Mouse (Mus musculus): ENCODE data around the gene Nynrin. TPM values are rescaled to one million over a fixed set of nuclear protein-coding genes. Genes with fewer than 3 reads are reported as not detected.

The Nynrin gene
- polyA plus RNA-seq, 1 experiment from 2014 or later: 13.6 TPM

DNA sequence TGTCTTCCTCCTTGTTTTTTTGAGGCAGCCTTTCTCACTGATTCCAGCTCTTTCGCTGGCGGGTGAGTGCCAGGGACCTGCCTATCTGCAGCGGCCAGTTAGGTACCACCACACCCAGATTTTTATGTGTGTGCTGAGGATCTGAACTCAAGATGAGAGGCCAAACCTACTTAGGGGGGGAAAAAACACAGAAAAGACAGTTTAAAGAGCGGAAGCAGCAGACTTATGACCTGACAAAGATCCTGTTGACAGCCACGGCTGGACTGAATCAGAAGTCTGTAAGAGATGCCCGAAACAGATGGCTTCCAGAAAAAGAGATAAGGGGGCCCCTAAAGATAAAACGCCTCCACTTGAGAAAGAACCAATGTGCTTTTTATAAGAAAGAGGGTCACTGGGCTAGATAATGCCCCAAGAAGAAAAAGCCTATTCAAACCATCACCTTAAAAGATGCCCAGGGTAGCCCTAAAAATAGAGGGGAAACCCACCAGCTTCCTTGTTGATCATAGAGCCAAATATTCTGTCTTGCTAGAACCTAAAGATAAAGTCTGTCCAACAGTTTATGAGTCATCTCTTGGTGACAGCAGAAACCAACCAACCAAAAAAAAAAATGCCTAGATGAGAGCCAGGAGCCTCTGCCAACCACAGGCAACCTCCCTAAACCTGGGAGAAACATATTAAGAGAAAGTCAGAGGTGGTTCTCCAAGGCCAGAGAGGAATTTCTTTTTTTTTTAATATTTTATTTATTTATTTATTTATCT lies 68.8 kb downstream of the Nynrin start:
- WGBS: 91% methylated on average over 7 of the region's 7 CpGs
- ATAC-seq (replicated peaks): no peak
- H3K9me3 ChIP-seq: no peaks in the 10 kb centered on the region

More for the DNA sequence above, 68.8 kb downstream of the Nynrin start:
- Histone ChIP-seq H3K27ac (no peak overlapping the region), H3K4me1 (peaks cover 4% of the 10 kb centered on the region; the same call in 1 of the 2 replicates), H3K36me3 (replicated peaks) (no peaks in the 10 kb centered on the region), H3K4me3 (no peak overlapping the region), H3K9ac (no peak overlapping the region), H3K27me3 (replicated peaks) (no peaks in the 10 kb centered on the region), H3K4me2 (no peak overlapping the region)

Other genes with a start within 250 kb of the Nynrin start
- gene Rec8, start 236.0 kb upstream of the Nynrin start, polyA plus RNA-seq (2015; fragmentation: Nextera tagmentation; extraction: Ambion mirVana): 6.5 and 6.6 TPM in 2 replicates
- gene Ipo4, start 218.1 kb upstream of the Nynrin start, polyA plus RNA-seq (2015; fragmentation: Nextera tagmentation; extraction: Ambion mirVana): 116 and 121 TPM in 2 replicates
- gene Gm49378, start 216.1 kb upstream of the Nynrin start, polyA plus RNA-seq (2015; fragmentation: Nextera tagmentation; extraction: Ambion mirVana): 0.79 and 1.1 TPM in 2 replicates
- gene Tm9sf1, start 210.2 kb upstream of the Nynrin start, polyA plus RNA-seq (2015; fragmentation: Nextera tagmentation; extraction: Ambion mirVana): 63.0 and 65.0 TPM in 2 replicates
- gene Tssk4, start 203.8 kb upstream of the Nynrin start, polyA plus RNA-seq (2015; fragmentation: Nextera tagmentation; extraction: Ambion mirVana): 0.41 and 0.43 TPM in 2 replicates
- 77.1 and 79.5 TPM in 2 replicates for gene Mdp1, start 193.5 kb upstream of the Nynrin start, polyA plus RNA-seq (2015; fragmentation: Nextera tagmentation; extraction: Ambion mirVana)
- gene Gmpr2, start 182.1 kb upstream of the Nynrin start, polyA plus RNA-seq (2015; fragmentation: Nextera tagmentation; extraction: Ambion mirVana): 42.8 and 43.1 TPM in 2 replicates
- gene Nedd8, start 181.9 kb upstream of the Nynrin start, polyA plus RNA-seq (2015; fragmentation: Nextera tagmentation; extraction: Ambion mirVana): 531 and 550 TPM in 2 replicates
- gene Tinf2, start 172.2 kb upstream of the Nynrin start, polyA plus RNA-seq (2015; fragmentation: Nextera tagmentation; extraction: Ambion mirVana): 25.6 TPM in 2 replicates
- gene Tgm1, start 140.1 kb upstream of the Nynrin start, polyA plus RNA-seq (2015; fragmentation: Nextera tagmentation; extraction: Ambion mirVana): 0.20 and 0.27 TPM in 2 replicates
- gene Rabggta, start 131.7 kb upstream of the Nynrin start, polyA plus RNA-seq (2015; fragmentation: Nextera tagmentation; extraction: Ambion mirVana): 56.7 and 61.4 TPM in 2 replicates
- gene Dhrs1, start 108.3 kb upstream of the Nynrin start, polyA plus RNA-seq (2015; fragmentation: Nextera tagmentation; extraction: Ambion mirVana): 61.6 and 68.7 TPM in 2 replicates
- gene Nop9, start 108.3 kb upstream of the Nynrin start, polyA plus RNA-seq (2015; fragmentation: Nextera tagmentation; extraction: Ambion mirVana): 28.7 and 31.8 TPM in 2 replicates
- gene Cideb, start 95.6 kb upstream of the Nynrin start, polyA plus RNA-seq (2015; fragmentation: Nextera tagmentation; extraction: Ambion mirVana): 0.25 and 0.66 TPM in 2 replicates
- 0.67 and 0.70 TPM in 2 replicates for gene Ltb4r2, start 92.6 kb upstream of the Nynrin start, polyA plus RNA-seq (2015; fragmentation: Nextera tagmentation; extraction: Ambion mirVana)
- 0.41 and 0.59 TPM in 2 replicates for gene Ltb4r1, start 88.0 kb upstream of the Nynrin start, polyA plus RNA-seq (2015; fragmentation: Nextera tagmentation; extraction: Ambion mirVana)
- gene Adcy4, start 69.9 kb upstream of the Nynrin start, polyA plus RNA-seq (2015; fragmentation: Nextera tagmentation; extraction: Ambion mirVana): 5.7 and 6.2 TPM in 2 replicates
- 2.3 and 2.7 TPM in 2 replicates for gene Ripk3, start 65.1 kb upstream of the Nynrin start, polyA plus RNA-seq (2015; fragmentation: Nextera tagmentation; extraction: Ambion mirVana)
- 8.4 and 10.8 TPM in 2 replicates for gene Nfatc4, start 30.9 kb upstream of the Nynrin start, polyA plus RNA-seq (2015; fragmentation: Nextera tagmentation; extraction: Ambion mirVana)
- gene Cbln3, start 30.4 kb downstream of the Nynrin start, polyA plus RNA-seq (2015; fragmentation: Nextera tagmentation; extraction: Ambion mirVana): 0.19 and 0.20 TPM in 2 replicates
- gene Khnyn, start 30.9 kb downstream of the Nynrin start, polyA plus RNA-seq (2015; fragmentation: Nextera tagmentation; extraction: Ambion mirVana): 10.9 and 11.4 TPM in 2 replicates
- 169 and 175 TPM in 2 replicates for gene Sdr39u1, start 46.3 kb downstream of the Nynrin start, polyA plus RNA-seq (2015; fragmentation: Nextera tagmentation; extraction: Ambion mirVana)
- 0.37 and 1.6 TPM in 2 replicates for gene Cma1, start 90.7 kb downstream of the Nynrin start, polyA plus RNA-seq (2015; fragmentation: Nextera tagmentation; extraction: Ambion mirVana)
- gene Cma2, start 97.0 kb downstream of the Nynrin start, polyA plus RNA-seq (2015; fragmentation: Nextera tagmentation; extraction: Ambion mirVana): not detected in 2 replicates
- not detected in 2 replicates for gene Mcpt1, start 164.0 kb downstream of the Nynrin start, polyA plus RNA-seq (2015; fragmentation: Nextera tagmentation; extraction: Ambion mirVana)
- gene Mcpt9, start 176.5 kb downstream of the Nynrin start, polyA plus RNA-seq (2015; fragmentation: Nextera tagmentation; extraction: Ambion mirVana): not detected in 2 replicates
- gene Mcpt2, start 188.0 kb downstream of the Nynrin start, polyA plus RNA-seq (2015; fragmentation: Nextera tagmentation; extraction: Ambion mirVana): not detected in 2 replicates
- gene Mcpt4, start 208.3 kb downstream of the Nynrin start, polyA plus RNA-seq (2015; fragmentation: Nextera tagmentation; extraction: Ambion mirVana): 0.15 TPM in 1 of 2 replicates, not detected in the other
- gene Mcpt8, start 231.3 kb downstream of the Nynrin start, polyA plus RNA-seq (2015; fragmentation: Nextera tagmentation; extraction: Ambion mirVana): not detected in 2 replicates
- not detected in 2 replicates for gene Ctsg, start 248.6 kb downstream of the Nynrin start, polyA plus RNA-seq (2015; fragmentation: Nextera tagmentation; extraction: Ambion mirVana)